Mouse (Mus musculus) ES-E14 (cell line): ENCODE measurements at regions not wholly inside any gene's neighbourhood (a gene's known extent, or its start where the extent isn't known, plus 50 kb on each side); places are given as distances from the start of the nearest gene placed in this dataset.

Experiments
- CHD2 ChIP-seq: IDR thresholded peaks from 2 replicates; pipeline ENCODE4 v1.6.1; 2014; ENCODE audit warnings: mild to moderate bottlenecking, low read depth, low read length, inconsistent platforms
- HCFC1 ChIP-seq: IDR thresholded peaks from 2 replicates; pipeline ENCODE4 v1.6.1; 2012; ENCODE audit warnings: low read length, inconsistent platforms, borderline replicate concordance; ENCODE audit not compliant: insufficient read depth
- MAFK ChIP-seq: IDR thresholded peaks from 2 replicates; pipeline ENCODE4 v1.6.1; 2014; ENCODE audit warnings: mild to moderate bottlenecking, low read depth, low read length, inconsistent platforms; ENCODE audit not compliant: insufficient read depth
- ZC3H11A ChIP-seq: IDR thresholded peaks from 2 replicates; pipeline ENCODE4 v1.6.1; 2012; ENCODE audit warnings: low read depth, mild to moderate bottlenecking, inconsistent platforms, low read length, borderline replicate concordance
- ZNF384 ChIP-seq: IDR thresholded peaks from 2 replicates; pipeline ENCODE4 v1.6.1; 2012; ENCODE audit warnings: low read depth, low read length, inconsistent platforms

DNA sequence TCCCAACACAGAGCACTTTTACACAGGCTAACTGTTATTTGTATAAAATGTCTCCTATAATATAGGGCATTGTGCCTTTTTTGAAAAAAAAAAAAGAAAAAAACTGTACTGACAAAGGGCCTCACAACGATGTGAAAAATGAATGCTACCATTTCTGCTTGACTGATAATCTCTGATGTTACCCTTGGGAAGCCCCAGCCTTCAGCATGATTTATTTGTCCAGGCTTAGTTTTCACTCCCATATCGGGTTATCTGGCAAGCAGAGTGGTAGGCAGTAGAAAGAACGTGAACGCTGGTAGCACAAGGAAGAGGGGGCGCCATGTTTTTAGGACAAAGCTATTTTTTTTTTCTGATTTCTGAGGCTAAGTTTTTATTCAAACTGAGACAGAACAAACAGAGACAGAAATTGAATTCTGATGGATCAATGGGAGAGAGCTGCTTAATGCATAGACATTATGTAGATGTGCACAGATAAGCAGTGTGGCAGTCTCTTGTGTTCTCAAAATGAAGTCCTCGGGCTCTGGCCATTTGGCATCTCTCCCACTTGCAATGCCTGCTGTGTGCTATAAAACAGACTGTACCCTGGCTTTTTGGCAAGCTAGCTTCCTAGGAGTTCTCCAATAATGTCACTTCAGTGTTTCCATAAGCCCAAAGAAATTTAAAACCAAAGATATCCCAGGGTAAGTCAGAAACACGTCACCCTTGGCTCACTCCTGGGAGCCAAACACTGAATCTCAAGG, 139.3 kb downstream of the Gm19410 start:
- TF ChIP-seq HCFC1 (no peak), CHD2 (no peak), ZNF384 (no peak), ZC3H11A (no peak), MAFK (no peak)
